Mouse (Mus musculus): ENCODE results near the gene Slc25a53. TPM values are rescaled to one million over a fixed set of nuclear protein-coding genes. Genes with fewer than 3 reads are reported as not detected.
"Not testable (repeated sequence)": the region's sequence is repeated elsewhere in the genome, so short reads cannot be mapped to it uniquely, and the experiment has no call there.

Gene Slc25a53
- total RNA-seq, 2 experiments from 2014 or later: 20.2 to 26.0 TPM

- intact Hi-C loops (cut with DNase I): no loop called here
- no peak for DNase-seq (ENCODE audit: low spot score in 2 of 2)
These were observed 59.5 kb downstream of the Slc25a53 start for GRCm38 (mm10) chrX:136978616-136979015.

GRCm38 (mm10) chrX:136976424-136977084 is 61.5 kb downstream of the Slc25a53 start, which contains the start of the genes Tmsb15l and Tmsb15b1:
Gene Tmsb15l, minus strand, starts transcription at chrX:136976869.
Gene Tmsb15b1, minus strand, starts transcription at chrX:136976874.
- DNase-seq (ENCODE audit: low spot score in 2 of 2): peak; percentile 26 to 77
- intact Hi-C loops (cut with DNase I): no loop called here

- intact Hi-C loops (cut with DNase I); DNase-seq (ENCODE audit: low spot score in 2 of 2): not testable (repeated sequence)
These were observed 62.7 kb downstream of the Slc25a53 start, which contains the start of gene Tmsb15b2 for GRCm38 (mm10) chrX:136975397-136975796. Gene Tmsb15b2, minus strand, starts transcription at chrX:136975497.

- peak; percentile 4 to 27 for DNase-seq (ENCODE audit: low spot score in 2 of 2)
- intact Hi-C loops (cut with DNase I): no loop called here
These were observed 78.4 kb downstream of the Slc25a53 start for GRCm38 (mm10) chrX:136959688-136960087.

GRCm38 (mm10) chrX:136958300-136958699 is 79.8 kb downstream of the Slc25a53 start:
- intact Hi-C loops (cut with DNase I); DNase-seq (ENCODE audit: low spot score in 2 of 2): not testable (repeated sequence)

- intact Hi-C loops (cut with DNase I): not testable (repeated sequence)
- DNase-seq (ENCODE audit: low spot score in 2 of 2): peak; percentile 75 to 92
These were observed 80.4 kb downstream of the Slc25a53 start for GRCm38 (mm10) chrX:136957583-136958279.

- intact Hi-C loops (cut with DNase I): no loop called here
- no peak for DNase-seq (ENCODE audit: low spot score in 2 of 2)
These were observed 100.1 kb downstream of the Slc25a53 start for GRCm38 (mm10) chrX:136937985-136938384.

Other genes with a start within 250 kb of the Slc25a53 start
- 100 to 1,000 TPM; 421 to 726 TPM for gene Plp1, start 215.6 kb downstream of the Slc25a53 start, total RNA-seq (2021)
- 10 to 100 TPM; 14.9 to 19.7 TPM for gene Rab9b, start 169.5 kb downstream of the Slc25a53 start, total RNA-seq (2021)
- not detected for gene H2bfm, start 111.0 kb downstream of the Slc25a53 start, total RNA-seq (2021)
- gene Tmsb15b2, start 62.8 kb downstream of the Slc25a53 start, total RNA-seq (2021): 10 to 100 TPM; 13.0 to 33.9 TPM
- 1 to 10 TPM; 3.6 to 4.3 TPM for gene Tmsb15l, start 61.4 kb downstream of the Slc25a53 start, total RNA-seq (2021)
- gene Tmsb15b1, start 61.4 kb downstream of the Slc25a53 start, total RNA-seq (2021): 10 to 100 TPM in 1 of 2 experiments, 1 to 10 TPM in 1; 5.9 to 14.8 TPM
- 100 to 1,000 TPM; 268 to 273 TPM for gene Zcchc18, start 45.1 kb downstream of the Slc25a53 start, total RNA-seq (2021)
- 1 to 10 TPM; 8.1 to 9.3 TPM for gene Fam199x, start 11.3 kb upstream of the Slc25a53 start, total RNA-seq (2021)
- gene Esx1, start 83.8 kb upstream of the Slc25a53 start, total RNA-seq (2021): not detected